Mouse (Mus musculus) cerebellum, adult 18-20 months (tissue): ENCODE results near the gene P4ha1.
"Not testable (repeated sequence)": the region's sequence is repeated elsewhere in the genome, so short reads cannot be mapped to it uniquely, and the experiment has no call there.

Experiments
- DNase-seq, 2 experiments: peaks; one replicate each; pipeline ENCODE4 v3.0.0; 2021

The P4ha1 gene

GRCm38 (mm10) chr10:59369426-59369825, 46.3 kb downstream of the P4ha1 start:
- no peak for DNase-seq

- DNase-seq, result no peak
Measured at GRCm38 (mm10) chr10:59377906-59378305, 54.8 kb downstream of the P4ha1 start.

- DNase-seq, result no peak
Measured at GRCm38 (mm10) chr10:59378728-59379127, 55.6 kb downstream of the P4ha1 start.

- DNase-seq, result no peak
Measured at GRCm38 (mm10) chr10:59379927-59380326, 56.8 kb downstream of the P4ha1 start.

GRCm38 (mm10) chr10:59380411-59380821, 57.3 kb downstream of the P4ha1 start:
- DNase-seq, result no peak

- not testable (repeated sequence) for DNase-seq
Measured at GRCm38 (mm10) chr10:59381563-59381962, 58.5 kb downstream of the P4ha1 start.

GRCm38 (mm10) chr10:59386951-59387350, 63.9 kb downstream of the P4ha1 start:
- peak; percentile 66 to 76 for DNase-seq

GRCm38 (mm10) chr10:59389652-59390051, 66.6 kb downstream of the P4ha1 start:
- no peak for DNase-seq

- no peak for DNase-seq
Measured at GRCm38 (mm10) chr10:59391907-59392306, 68.8 kb downstream of the P4ha1 start.

- not testable (repeated sequence) for DNase-seq
Measured at GRCm38 (mm10) chr10:59395461-59395860, 72.4 kb downstream of the P4ha1 start, which contains the start of gene Gm10273. Gene Gm10273, plus strand, starts transcription at chr10:59395632.

GRCm38 (mm10) chr10:59402899-59403792, 80.0 kb downstream of the P4ha1 start, which contains the start of gene Pla2g12b:
Gene Pla2g12b, plus strand, starts transcription at chr10:59403660.
- DNase-seq, result no peak

- DNase-seq, result no peak
Measured at GRCm38 (mm10) chr10:59403793-59404149, 80.7 kb downstream of the P4ha1 start.

- no peak for DNase-seq
Measured at GRCm38 (mm10) chr10:59408499-59408898, 85.4 kb downstream of the P4ha1 start.

- DNase-seq, result no peak
Measured at GRCm38 (mm10) chr10:59410264-59410663, 87.2 kb downstream of the P4ha1 start.

GRCm38 (mm10) chr10:59413711-59414110, 90.6 kb downstream of the P4ha1 start:
- DNase-seq, result no peak

- DNase-seq, result no peak
Measured at GRCm38 (mm10) chr10:59416623-59417022, 93.5 kb downstream of the P4ha1 start.

- no peak for DNase-seq
Measured at GRCm38 (mm10) chr10:59419516-59419915, 96.4 kb downstream of the P4ha1 start.
